Mouse (Mus musculus) heart, postnatal 0 days (tissue): ENCODE measurements around the gene Nudt17. TPM values are rescaled to one million over a fixed set of nuclear protein-coding genes. Genes with fewer than 3 reads are reported as not detected.

Experiments
- ATAC-seq: fragments of 200-750 bp; cut with Nextera tagmentation; 2 replicates; pipeline ENCODE4 v1.8.0; 2017; ENCODE audit warnings: low read depth, moderate number of reproducible peaks, moderate library complexity; ENCODE audit not compliant: insufficient read depth
- DNase-seq: peaks from one replicate; pipeline ENCODE4 v3.0.0-alpha.2; 2016; ENCODE audit warnings: low spot score
- H3K27ac ChIP-seq: fragments of 300-500 bp; sonication (generic); 2 replicates; pipeline ENCODE4 v1.5.1; 2014; ENCODE audit warnings: low read depth, mild to moderate bottlenecking
- H3K27me3 ChIP-seq: fragments of 300-500 bp; sonication (generic); 2 replicates; pipeline ENCODE4 v1.6.1; 2014; ENCODE audit warnings: low read length, mixed read lengths; ENCODE audit not compliant: control insufficient read depth, insufficient read depth
- H3K36me3 ChIP-seq: fragments of 300-500 bp; sonication (generic); replicated peaks from 2 replicates; pipeline ENCODE4 v1.6.1; 2014; ENCODE audit warnings: low read length, mixed read lengths; ENCODE audit not compliant: control insufficient read depth, insufficient read depth
- H3K4me1 ChIP-seq: fragments of 300-500 bp; sonication (generic); 2 replicates; pipeline ENCODE4 v1.6.1; 2014; ENCODE audit warnings: antibody characterized with exemption; ENCODE audit not compliant: control insufficient read depth, insufficient read depth
- H3K4me2 ChIP-seq: fragments of 300-500 bp; sonication (generic); 2 replicates; pipeline ENCODE4 v1.6.1; 2014; ENCODE audit warnings: low read depth, mild to moderate bottlenecking, low read length, moderate library complexity
- H3K4me3 ChIP-seq: fragments of 300-500 bp; sonication (generic); 2 replicates; pipeline ENCODE4 v1.5.1; 2014; ENCODE audit warnings: low read depth, low read length
- H3K9ac ChIP-seq: fragments of 300-500 bp; sonication (generic); replicated peaks from 2 replicates; pipeline ENCODE4 v1.6.1; 2014; ENCODE audit warnings: low read depth, low read length, mixed read lengths
- H3K9me3 ChIP-seq: fragments of 300-500 bp; sonication (generic); replicated peaks from 2 replicates; pipeline ENCODE4 v1.6.1; 2016; ENCODE audit warnings: low read length; ENCODE audit not compliant: control insufficient read depth
- CTCF ChIP-seq: IDR thresholded peaks from 2 replicates; pipeline ENCODE4 v1.5.1; 2016; ENCODE audit warnings: antibody characterized with exemption, control low read depth, low read depth
- WGBS: fragments of 180-500 bp; shearing (Covaris S2); extraction: QIAGEN DNeasy Blood & Tissue Kit; methylation state at CpG from one replicate; pipeline ENCODE4 v1.1.7; 2014; 5-methylcytosine and 5-hydroxymethylcytosine counted together
- polyA plus RNA-seq: library from polyadenylated mRNA; unstranded; fragments of >200 nt; fragmentation: Nextera tagmentation; extraction: Ambion mirVana; gene quantifications from 2 replicates; pipeline ENCODE4 v1.2.1, GENCODE M21; 2015
- total RNA-seq: library from RNA; depleted of rRNA; stranded (reverse); fragments of >200 nt; gene quantifications from 2 replicates; pipeline ENCODE4 v1.2.3, GENCODE M21; 2014; ENCODE audit warnings: low replicate concordance; rRNA removed

Nudt17 gene
- total and polyA plus RNA-seq, 2 experiments from 2014 or later, result 2.5 to 6.9 TPM

- no peaks in the 10 kb centered on the region for H3K27me3 ChIP-seq
- H3K9ac ChIP-seq, result no peak overlapping the region
- no peaks in the 10 kb centered on the region for H3K4me1 ChIP-seq
- ATAC-seq (no peak), DNase-seq (no peak)
- H3K27ac ChIP-seq, result no peak overlapping the region
- 68% methylated on average over 2 of the region's 2 CpGs for WGBS
- H3K4me2 ChIP-seq, result no peak overlapping the region
- H3K4me3 ChIP-seq, result no peak overlapping the region
- H3K36me3 ChIP-seq, result no peaks in the 10 kb centered on the region
- no peak for TF ChIP-seq CTCF
- no peaks in the 10 kb centered on the region for H3K9me3 ChIP-seq
Measured at GRCm38 (mm10) chr3:96660901-96661300, 47.5 kb downstream of the Nudt17 start.

Other genes starting within 250 kb of the Nudt17 start
- 68.1 and 81.3 TPM in 2 replicates for gene Hfe2, start 183.4 kb downstream of the Nudt17 start, total RNA-seq
- gene Hfe2, start 183.4 kb downstream of the Nudt17 start, polyA plus RNA-seq, result 24.7 and 25.9 TPM in 2 replicates
- gene Txnip, start 150.6 kb downstream of the Nudt17 start, total RNA-seq, result 1,058 and 1,196 TPM in 2 replicates
- gene Txnip, start 150.6 kb downstream of the Nudt17 start, polyA plus RNA-seq, result 332 and 600 TPM in 2 replicates
- not detected in 2 replicates for gene Gm16253, start 131.6 kb downstream of the Nudt17 start, total RNA-seq
- gene Gm16253, start 131.6 kb downstream of the Nudt17 start, polyA plus RNA-seq, result 1.1 and 1.2 TPM in 2 replicates
- 10.3 and 13.1 TPM in 2 replicates for gene Polr3gl, start 114.4 kb downstream of the Nudt17 start, total RNA-seq
- 37.1 and 38.7 TPM in 2 replicates for gene Polr3gl, start 114.4 kb downstream of the Nudt17 start, polyA plus RNA-seq
- gene Ankrd34a, start 111.9 kb downstream of the Nudt17 start, total RNA-seq, result 1.2 and 5.3 TPM in 2 replicates
- gene Ankrd34a, start 111.9 kb downstream of the Nudt17 start, polyA plus RNA-seq, result 6.0 and 6.8 TPM in 2 replicates
- 33.1 and 50.6 TPM in 2 replicates for gene Lix1l, start 107.4 kb downstream of the Nudt17 start, total RNA-seq
- gene Lix1l, start 107.4 kb downstream of the Nudt17 start, polyA plus RNA-seq, result 3.6 and 5.1 TPM in 2 replicates
- gene Rbm8a, start 78.6 kb downstream of the Nudt17 start, total RNA-seq, result 7.5 and 9.2 TPM in 2 replicates
- gene Rbm8a, start 78.6 kb downstream of the Nudt17 start, polyA plus RNA-seq, result 64.7 and 65.4 TPM in 2 replicates
- 46.6 and 50.7 TPM in 2 replicates for gene Pex11b, start 73.2 kb downstream of the Nudt17 start, total RNA-seq
- gene Pex11b, start 73.2 kb downstream of the Nudt17 start, polyA plus RNA-seq, result 41.7 and 43.7 TPM in 2 replicates
- gene Gm42957, start 73.1 kb downstream of the Nudt17 start, total RNA-seq, result not detected in 2 replicates
- gene Gm42957, start 73.1 kb downstream of the Nudt17 start, polyA plus RNA-seq, result not detected in 2 replicates
- 0.46 and 4.2 TPM in 2 replicates for gene Itga10, start 63.0 kb downstream of the Nudt17 start, total RNA-seq
- 0.37 and 0.45 TPM in 2 replicates for gene Itga10, start 63.0 kb downstream of the Nudt17 start, polyA plus RNA-seq
- 0.39 and 0.88 TPM in 2 replicates for gene Ankrd35, start 38.4 kb downstream of the Nudt17 start, total RNA-seq
- gene Ankrd35, start 38.4 kb downstream of the Nudt17 start, polyA plus RNA-seq, result 0.31 and 0.32 TPM in 2 replicates
- gene Pias3, start 12.2 kb downstream of the Nudt17 start, total RNA-seq, result 13.8 and 17.4 TPM in 2 replicates
- gene Pias3, start 12.2 kb downstream of the Nudt17 start, polyA plus RNA-seq, result 19.3 and 22.5 TPM in 2 replicates
- 9.7 and 25.4 TPM in 2 replicates for gene Polr3c, start 19.1 kb upstream of the Nudt17 start, total RNA-seq
- 21.7 and 23.0 TPM in 2 replicates for gene Polr3c, start 19.1 kb upstream of the Nudt17 start, polyA plus RNA-seq
- 27.0 and 35.6 TPM in 2 replicates for gene Rnf115, start 19.1 kb upstream of the Nudt17 start, total RNA-seq
- gene Rnf115, start 19.1 kb upstream of the Nudt17 start, polyA plus RNA-seq, result 29.0 and 30.0 TPM in 2 replicates
- gene Pdzk1, start 120.7 kb upstream of the Nudt17 start, total RNA-seq, result 0.50 TPM in 1 of 2 replicates, not detected in the other
- 0.11 and 0.12 TPM in 2 replicates for gene Pdzk1, start 120.7 kb upstream of the Nudt17 start, polyA plus RNA-seq
- not detected in 2 replicates for gene Cd160, start 120.8 kb upstream of the Nudt17 start, total RNA-seq
- not detected in 2 replicates for gene Cd160, start 120.8 kb upstream of the Nudt17 start, polyA plus RNA-seq
- gene Gja5, start 196.1 kb upstream of the Nudt17 start, total RNA-seq, result 67.6 and 87.1 TPM in 2 replicates
- 67.5 and 69.2 TPM in 2 replicates for gene Gja5, start 196.1 kb upstream of the Nudt17 start, polyA plus RNA-seq
- 16.0 and 30.0 TPM in 2 replicates for gene Gpr89, start 196.8 kb upstream of the Nudt17 start, total RNA-seq
- 21.4 and 21.7 TPM in 2 replicates for gene Gpr89, start 196.8 kb upstream of the Nudt17 start, polyA plus RNA-seq
- gene Gja8, start 217.5 kb upstream of the Nudt17 start, total RNA-seq, result not detected in 2 replicates
- gene Gja8, start 217.5 kb upstream of the Nudt17 start, polyA plus RNA-seq, result not detected in 2 replicates